Mouse (Mus musculus) spleen, postnatal 10 days (tissue): ENCODE results near the gene Cntnap2.

Experiments
- DNase-seq, 2 experiments: peaks; one replicate each; pipeline ENCODE4 v3.0.0; 2021 to 2022; ENCODE audit warnings: low spot score in 2 of 2

Cntnap2 gene

DNA sequence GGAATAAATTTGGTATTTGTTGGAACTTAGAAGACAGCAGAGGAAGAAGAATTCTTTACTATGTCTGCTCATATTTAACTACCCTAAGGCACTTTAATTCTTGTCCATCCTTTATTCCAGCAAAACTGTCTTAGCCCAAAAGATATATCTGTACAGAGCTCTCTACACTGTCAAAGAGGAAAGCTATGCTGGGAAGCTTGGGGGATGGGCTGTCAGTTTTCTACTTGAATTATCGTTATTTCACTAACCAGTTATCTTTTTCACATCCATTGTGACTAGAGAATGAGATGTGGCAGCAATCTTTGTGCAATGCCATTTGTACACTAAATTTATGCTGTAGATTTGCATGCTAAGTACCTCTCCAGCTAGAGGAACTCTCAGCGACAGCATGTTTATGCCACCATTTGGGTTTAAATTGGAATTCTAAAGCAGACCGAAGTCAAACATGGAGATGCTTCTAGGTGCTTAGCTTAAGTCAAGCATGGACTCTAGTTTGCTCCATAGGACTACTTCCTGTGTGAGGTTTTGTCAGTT, 268.9 kb downstream of the Cntnap2 start:
- no peak for DNase-seq

DNA sequence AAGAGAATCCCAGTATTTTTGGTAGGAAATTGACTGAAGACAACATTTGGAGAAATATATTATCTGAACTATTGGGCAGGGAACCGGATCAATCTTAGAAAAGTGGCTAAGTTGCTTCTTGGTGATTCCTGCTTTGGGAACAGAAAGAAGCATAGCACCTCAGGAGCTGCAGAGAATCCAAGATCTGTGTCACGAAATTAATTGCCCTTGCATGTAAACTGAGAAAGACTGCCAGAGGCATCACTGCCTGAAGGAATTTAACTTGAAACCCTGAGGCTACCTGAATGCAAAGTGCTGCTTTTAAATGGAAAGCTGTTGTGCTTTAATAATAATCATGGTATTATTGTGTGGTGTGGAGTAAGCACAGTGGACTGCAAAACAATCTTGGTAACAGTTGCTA, 286.2 kb downstream of the Cntnap2 start:
- DNase-seq: no peak

DNA sequence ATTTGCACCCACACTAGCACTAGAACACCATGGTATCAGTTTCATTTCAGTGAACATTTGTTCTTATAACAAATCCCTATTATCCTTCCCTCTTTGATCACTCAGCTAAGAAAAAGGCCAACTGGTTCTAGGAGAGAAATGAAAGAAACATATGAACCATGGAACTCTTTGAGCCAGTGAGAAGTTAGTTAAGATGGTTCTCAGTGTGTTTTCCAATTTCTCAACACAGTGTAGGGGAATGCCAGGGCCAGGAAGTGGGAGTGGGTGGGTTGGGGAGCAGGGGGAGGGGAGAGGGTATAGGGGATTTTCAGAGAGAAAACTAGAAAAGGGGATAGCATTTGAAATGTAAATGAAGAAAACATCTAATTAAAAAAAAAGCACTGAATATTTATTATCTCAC, 286.8 kb downstream of the Cntnap2 start:
- no peak for DNase-seq

DNA sequence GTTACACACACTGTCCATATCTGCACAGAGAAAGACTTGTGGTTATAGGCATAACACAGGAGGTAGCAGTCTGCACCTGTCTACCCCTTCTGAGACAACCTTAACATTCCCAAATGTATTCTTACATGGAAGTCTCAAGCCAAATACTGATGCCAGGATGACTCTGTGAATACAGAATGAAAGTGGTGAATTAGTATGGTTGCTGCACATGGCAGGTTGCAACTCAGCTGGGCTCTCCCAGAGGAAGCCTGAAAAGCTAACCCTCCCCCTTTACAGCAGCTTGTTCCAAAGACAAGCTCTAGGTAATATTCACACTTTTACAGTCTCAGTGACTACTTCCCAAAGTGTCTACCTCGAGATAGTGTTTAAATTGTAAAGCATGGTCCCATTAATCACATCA, 307.3 kb downstream of the Cntnap2 start:
- no peak for DNase-seq

DNA sequence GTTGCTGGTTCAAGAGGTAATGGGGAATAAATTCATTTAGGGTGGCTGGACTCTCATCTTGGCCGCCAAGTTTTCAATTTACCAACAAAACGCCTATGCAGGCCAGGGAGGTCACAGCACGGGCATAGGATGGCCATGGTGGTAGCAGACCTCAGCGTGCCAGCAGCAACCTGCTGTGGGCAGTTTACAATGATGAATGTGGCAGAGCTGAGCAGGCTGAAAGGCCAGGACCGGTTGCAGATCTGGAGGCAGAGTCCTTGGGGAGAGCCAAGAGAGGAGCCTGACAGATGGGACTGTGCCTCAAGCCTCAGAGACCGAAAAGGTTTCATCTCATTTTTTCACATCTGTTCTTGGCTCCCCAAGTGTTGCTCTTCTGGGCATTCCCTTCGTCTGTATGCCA, 322.0 kb downstream of the Cntnap2 start:
- DNase-seq: no peak

DNA sequence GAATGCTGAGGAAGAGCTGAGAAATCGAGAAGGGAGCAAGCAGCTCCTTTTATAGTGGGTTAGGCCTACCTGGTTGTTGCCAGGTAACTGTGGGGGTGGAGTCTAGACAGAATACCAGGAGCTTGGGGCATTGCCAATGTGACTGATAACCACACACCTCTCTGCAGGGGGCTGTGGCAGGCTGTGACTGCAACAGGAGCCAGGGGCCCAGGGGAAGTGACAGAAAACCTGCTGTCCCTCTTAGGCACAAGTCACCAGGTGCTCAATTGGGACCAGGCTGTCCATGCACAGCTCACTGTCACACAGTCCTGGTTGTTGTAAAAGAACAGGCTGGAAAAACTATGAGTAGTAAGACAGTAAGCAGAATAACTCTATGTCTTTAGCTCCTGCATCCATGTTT, 329.9 kb downstream of the Cntnap2 start:
- DNase-seq: no peak

DNA sequence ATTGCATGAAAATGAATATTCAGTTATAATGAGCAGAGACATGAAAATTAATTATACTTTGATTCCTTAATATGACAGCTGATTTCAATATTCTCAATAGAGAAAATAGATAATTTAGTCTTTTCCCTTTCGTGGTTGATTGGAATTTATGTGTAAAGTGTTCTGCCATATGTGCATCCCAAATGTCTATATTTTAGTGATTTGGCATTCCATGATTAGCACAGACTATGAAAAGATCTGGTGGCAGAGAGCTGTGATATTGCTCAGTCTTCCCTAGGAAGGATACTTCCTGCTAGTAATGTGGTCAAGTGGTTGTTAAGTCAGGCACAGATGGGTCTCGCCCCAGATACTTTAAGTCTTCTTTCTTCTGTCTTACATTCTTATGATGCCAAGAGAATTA, 354.5 kb downstream of the Cntnap2 start:
- DNase-seq: no peak

DNA sequence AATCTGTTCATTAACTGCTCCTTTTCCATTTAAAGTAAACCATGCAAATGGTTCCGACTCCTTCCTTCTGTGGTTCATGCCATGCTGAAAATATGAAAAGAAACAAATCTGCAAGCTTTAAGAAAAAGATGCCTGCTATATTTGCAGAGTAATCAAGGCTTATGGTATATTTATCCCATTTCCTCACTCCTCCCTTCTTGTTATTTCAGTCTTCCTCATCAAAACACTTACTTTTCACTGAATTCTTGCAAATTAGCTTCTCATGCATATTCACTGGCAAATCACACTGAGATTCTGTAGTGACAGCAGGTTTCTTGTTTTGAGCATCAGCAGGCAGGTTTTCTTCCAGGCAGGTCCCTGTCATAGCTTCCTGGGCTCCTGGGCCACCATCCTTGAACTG, 396.3 kb downstream of the Cntnap2 start:
- no peak for DNase-seq

DNA sequence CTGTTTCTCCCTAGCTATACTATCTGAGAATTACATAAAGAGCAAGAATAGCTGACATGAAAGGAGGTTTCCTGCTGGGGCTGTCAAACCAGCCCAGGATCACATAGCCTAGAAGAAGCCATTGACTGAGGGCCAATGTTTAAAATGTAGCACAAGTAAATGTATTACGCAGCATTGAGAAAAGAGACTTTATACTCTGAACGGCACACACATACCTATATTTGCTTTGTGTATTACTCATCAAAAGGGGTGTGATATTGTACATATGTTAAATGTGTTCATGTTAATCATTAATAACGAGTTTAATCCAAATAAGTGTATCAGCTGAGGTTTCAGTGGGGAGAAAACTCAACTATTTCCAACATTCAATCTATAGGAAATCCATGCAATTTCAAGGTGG, 459.1 kb downstream of the Cntnap2 start:
- no peak for DNase-seq

DNA sequence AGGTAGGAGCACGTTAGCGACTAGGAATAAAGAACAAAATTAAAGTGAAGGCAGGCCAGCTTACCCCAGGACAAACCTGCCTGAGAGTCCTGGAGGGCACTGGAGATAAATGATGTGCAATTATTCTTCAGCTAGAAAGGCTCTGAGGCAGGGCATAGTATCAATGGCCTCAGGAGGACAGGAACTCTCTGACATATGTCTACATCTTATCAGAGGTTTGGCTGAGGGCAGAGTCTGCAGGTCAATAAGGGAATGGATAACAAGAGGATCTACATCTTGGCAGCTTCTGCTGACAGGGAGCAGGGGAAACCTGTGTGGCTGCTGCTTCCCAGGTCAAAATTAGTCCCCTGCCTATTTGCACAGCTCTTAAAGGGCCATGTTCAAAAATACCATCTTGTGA, 477.8 kb downstream of the Cntnap2 start:
- no peak for DNase-seq

DNA sequence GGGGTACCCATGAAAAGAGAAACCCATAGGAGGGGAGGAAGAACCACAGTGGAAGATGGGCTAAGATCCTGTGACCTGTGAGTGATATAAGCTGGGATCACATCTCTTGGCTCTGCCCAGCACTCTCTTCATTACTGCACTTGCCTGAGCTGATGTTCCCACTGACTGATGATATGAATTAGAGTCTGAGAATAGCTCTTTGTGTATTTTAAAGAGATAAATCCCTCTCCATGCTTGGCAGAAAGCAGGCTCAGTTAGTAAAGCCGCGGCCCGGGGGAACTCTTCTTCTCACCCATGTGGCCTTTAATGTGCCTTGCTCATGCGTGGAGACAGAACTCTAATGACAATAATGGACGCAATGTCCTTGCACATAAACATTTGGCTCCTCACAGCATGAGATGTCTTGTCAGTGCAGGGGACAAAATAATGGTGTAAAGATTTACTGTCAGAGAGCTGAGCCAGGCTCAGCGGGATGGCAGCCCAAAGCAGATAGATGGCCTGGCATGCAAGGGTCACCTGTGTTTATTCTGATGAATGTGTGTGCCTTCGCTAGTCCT, 485.2 kb downstream of the Cntnap2 start:
- no peak for DNase-seq

DNA sequence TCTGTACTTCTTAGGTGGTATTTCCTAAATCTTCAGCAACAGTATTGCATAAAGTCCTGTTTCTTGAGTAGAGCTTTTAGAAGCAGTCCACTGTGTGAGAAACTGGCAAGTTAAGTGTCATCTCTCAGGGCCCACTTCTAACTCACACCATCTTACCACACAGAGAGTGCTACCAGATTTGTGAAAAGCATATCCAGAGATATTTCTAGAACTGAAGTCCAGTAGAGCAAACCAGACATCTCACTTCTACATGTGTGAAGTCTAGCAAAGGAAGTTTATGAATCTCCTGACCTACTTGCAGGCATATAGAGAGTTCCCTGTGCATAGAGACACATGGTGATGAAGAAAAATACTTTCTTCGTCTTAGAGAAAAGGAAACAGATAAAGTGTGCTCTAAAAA, 500.6 kb downstream of the Cntnap2 start:
- DNase-seq: no peak

DNA sequence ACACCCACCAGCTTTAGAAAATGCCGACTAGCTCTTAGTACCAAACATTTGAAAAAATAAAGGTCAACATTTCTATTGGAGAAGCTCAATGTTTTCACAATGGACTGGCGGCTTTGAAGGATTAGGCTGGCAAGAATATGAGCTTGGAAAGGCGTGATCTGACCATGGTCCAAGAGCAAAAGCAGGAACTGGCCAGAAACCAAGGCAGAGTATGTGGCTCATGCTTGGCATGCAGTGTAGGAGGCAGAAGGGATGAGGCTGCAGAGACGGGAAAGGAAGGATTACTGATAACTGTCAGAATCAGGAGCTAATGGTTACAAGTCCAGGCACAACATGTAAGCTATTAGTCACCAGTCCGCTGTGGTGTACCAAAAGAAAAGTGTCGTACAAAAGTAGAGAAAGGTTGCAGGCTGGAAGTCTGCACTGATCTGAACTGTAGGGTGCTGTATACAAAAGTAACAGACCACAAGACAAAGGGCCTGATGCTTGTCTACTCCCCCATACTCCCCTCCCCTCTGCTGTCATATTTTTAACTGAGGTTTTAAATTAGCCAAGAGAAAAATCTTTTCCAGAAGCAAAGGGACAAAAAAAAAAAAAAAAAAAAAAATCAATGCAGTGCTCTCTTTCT, 525.4 kb downstream of the Cntnap2 start:
- DNase-seq: no peak

DNA sequence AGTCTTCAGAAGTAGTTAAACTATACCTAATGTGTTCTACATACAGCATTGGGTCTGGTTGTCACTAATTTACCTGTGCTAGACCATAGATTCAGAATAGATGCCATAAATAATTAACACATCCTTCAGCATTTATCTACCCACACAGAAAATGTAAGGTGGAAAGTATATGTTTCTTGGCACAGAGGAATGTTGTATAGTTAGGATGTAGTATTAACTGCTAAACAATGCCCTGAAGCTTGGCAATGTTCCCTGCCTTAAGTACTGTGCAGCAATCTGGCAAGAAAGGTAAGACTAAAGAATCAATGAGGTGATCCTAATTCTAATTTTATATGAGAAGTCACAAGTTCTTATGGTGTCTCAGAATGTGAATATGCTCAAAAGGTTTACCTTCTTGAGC, 529.9 kb downstream of the Cntnap2 start:
- no peak for DNase-seq

DNA sequence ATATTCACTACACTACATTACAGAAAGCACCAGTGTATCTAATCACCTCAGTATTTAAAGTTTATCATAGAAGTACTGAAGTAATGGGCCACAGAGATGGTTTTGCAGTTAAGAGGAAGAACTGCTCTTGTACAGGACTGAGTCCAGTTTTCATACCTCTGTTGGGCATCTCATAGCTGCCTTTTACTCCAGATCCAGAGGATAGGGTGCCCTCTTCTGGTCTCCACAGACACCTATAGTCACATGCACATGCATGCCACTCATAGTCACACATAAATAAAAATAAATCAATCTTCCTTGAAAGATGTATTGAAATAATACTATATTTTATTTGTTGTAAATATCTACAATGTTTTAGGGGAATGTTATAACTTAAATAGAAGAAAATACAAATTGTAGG, 587.9 kb downstream of the Cntnap2 start:
- DNase-seq: no peak

DNA sequence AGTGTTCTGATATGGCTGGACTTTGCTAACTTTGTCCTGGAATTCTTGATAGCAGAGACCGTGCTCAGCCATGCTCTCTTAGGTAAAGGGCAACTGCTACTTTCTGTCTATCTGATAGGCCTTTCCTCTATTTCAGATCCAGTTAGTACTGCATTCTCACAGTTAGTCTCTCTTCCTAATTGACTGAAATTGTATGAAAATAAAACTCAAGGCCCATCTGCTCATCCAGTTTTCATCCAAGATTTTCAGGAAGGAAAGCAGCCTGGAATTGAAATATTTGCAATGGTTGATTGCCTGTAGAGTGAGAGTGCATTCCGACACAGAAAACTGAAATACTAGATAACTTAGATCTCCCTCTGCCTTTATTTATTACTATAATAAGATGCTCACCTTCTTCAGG, 589.3 kb downstream of the Cntnap2 start:
- DNase-seq: no peak

DNA sequence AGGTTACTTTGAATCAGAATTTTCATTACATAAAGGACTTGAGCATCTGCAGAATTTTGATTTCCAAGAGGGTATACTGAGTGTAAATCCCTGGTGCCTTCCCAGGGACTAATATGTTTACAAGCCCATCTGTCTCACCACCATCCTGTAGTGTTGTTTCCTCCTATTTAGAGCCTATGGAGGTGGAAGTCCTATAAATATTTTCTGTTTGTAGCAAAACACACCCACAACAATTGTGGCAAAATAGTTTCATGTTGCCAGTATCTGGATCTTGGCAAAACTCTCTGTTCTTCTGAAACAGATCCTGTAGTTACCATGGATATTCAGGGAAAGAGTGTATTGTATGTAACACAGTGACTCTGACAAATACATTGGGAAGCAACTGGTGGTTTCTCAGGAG, 641.1 kb downstream of the Cntnap2 start:
- no peak for DNase-seq

DNA sequence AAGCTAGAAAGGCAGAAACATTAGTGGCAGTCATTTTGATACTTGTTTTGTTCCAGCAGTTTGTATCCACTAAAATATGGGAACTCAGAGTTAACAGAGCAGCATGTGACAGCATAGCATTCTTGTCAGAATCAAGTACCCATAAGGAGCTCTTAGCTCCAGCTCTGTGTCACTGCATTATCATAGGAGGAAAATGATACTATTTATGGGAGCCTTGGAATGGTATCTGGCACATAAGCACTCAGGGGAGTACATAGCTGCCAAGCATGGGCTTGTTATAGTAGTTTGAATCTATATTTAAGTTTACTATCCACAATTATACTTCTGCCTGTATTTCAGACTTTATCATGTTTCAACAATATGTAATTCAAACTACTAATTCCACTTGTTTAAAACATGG, 732.5 kb downstream of the Cntnap2 start:
- DNase-seq: no peak

DNA sequence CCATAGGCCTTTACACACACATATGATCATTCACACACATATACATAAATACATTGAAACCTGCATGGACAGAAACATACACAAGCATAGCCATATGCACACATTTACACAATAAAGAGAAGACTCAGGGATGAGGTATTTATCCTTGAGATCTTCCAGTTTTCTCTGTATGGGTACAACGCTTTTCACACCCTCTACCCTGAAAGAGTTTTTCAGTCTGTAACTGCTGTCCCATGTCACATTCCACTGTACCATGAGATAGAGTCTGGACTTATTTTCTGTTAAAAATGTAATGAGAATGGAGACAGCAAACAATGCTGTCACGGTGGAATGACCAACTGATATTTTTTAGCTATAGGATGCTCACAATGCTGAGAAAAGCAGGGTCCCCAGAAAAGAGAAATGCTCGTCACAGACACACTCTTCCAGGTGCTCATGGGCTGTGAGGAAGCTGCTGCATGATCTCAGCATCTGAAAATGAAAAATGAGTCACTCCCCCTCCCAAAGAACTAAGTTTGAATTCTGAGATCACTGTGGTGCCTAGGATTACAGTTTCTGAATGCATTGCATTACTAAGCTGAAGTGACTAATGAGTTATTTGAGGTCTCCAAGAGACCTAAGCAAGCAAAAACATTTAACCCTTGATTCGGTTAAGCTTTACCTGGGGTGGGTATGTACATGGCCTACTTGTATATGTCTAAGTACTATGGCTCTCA, 782.6 kb downstream of the Cntnap2 start:
- DNase-seq: no peak

DNA sequence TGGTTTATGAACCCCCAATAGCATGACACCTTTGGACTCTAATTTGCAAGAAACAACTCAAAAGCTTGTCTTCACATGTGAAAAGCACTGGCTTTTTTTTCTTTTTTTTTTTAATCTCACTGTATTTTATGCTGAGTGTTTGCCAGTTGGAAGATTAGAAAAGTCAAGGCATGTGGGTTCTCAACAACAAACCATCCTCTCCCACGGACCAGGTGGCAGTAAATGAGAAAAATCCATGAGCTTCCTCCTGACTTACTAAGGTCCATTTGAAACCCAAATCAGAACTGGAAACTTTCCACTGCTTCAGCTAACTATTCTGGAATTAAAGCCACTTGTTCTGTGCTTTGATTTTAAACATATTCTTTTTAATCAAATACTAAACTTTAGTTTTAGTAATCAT, 784.6 kb downstream of the Cntnap2 start:
- DNase-seq: no peak

DNA sequence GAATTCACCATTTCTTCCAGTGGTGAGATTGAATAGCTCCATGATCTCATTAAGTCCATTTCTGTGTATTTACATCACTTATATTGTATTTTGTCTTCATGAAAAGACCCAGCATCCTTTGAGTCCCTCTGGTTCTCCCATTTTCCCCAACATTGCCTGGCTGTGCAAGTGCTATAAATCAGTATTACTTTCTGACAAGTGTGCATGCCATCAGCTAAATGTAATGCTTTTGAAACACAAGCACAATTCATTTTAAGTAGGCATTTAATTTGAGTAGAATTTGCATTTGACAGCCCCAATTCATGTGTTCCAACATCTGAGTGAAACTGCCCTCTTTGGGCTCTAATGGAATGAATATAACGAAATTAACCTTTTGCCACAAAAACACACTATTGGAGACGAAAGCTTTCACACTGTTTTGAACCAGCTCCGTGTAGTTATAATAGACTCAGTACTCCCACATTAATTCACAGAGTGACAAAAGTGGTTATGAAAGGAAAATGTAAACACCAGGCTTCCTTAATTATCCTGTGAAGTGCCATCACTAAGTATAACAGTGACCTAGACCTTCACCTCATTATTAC, 812.3 kb downstream of the Cntnap2 start:
- DNase-seq: no peak

DNA sequence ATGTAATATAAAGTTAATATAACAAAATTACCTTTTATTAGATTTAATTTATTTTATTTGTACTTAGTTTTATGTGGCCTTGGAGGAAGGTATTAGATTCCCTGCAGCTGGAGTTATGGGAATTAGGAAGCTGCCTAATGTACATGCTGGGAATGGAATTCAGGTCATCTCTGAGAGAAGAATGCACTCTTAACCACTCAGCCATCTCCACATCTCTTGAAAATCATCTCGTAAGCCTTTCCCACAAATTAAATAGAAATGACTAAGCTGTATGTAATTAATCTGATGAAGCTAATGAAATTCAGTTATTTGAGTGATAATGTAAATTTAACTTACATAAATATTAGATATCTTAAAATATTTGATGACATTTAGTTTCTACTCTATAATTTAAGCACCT, 826.3 kb downstream of the Cntnap2 start:
- DNase-seq: no peak

DNA sequence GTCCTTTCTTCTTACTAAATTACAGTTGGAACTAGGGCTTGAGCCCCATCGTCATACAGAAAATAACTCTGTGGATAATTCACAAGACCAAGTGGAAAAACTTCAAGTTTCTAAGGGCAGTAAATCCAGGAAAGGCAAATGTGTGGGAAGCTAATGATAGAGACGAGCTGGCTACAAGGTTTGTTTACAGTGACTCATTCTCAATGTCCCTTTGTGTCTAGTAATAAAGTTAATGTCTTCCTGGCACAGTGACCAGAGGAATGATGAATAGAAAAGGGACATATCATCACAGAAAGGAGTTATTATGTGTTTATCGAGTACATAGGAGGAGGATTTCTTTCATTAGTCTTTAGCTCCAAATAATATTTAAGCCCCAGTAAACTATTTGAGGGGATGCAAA, 828.7 kb downstream of the Cntnap2 start:
- no peak for DNase-seq
